8 mouse cellular contexts compared by ENCODE assay signal in the genomic region with DNA sequence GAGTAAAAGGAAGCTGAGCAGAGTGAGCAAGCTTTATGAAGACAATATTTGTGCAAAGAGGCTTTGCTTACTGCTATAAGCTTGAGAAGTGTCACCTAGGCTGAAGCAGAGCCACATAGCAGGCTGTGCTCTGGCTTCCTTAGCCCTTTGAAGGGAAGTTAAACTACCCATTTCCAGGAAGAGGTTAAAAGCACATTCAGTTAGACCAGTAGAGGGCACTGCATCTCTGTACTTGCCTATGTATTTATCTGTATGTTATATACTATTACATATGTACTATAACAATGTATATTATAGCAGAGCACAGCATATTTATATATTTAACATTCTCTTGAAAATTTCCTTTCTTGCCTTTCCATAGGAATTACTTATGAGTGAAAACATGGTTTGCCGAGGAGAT. TPM values are rescaled to one million over a fixed set of nuclear protein-coding genes. Genes with fewer than 3 reads are reported as not detected.
DNase-seq lines count a peak whose midpoint lies in the region; ATAC-seq lines count a peak whose summit lies in the region.

No protein-coding gene starts in this region.

- no peak overlapping the region for H3K9ac ChIP-seq in heart, embryonic 12.5 days

- H3K4me3 ChIP-seq in heart, embryonic 12.5 days = no peak overlapping the region

- H3K36me3 ChIP-seq in heart, embryonic 12.5 days = no peaks in the 10 kb centered on the region

- H3K9me3 ChIP-seq in heart, embryonic 12.5 days (replicated peaks) = no peaks in the 10 kb centered on the region

- H3K4me2 ChIP-seq in heart, embryonic 12.5 days = no peak overlapping the region

- ATAC-seq in heart, embryonic 12.5 days (ENCODE audit: insufficient number of reproducible peaks, low FRiP score) = no peak

- DNase-seq in frontal cortex, adult 2 months (ENCODE audit: extremely low spot score in 1 of 2, low spot score in 1 of 2) = peak; percentile 21 to 78
- DNase-seq in frontal cortex, postnatal 25 days (ENCODE audit: low spot score in 2 of 2) = no peak
- DNase-seq in right cerebral cortex, adult 18-20 months = peak; percentile 30
- DNase-seq in right cerebral cortex, postnatal 25 days = no peak
- peak; percentile 11 for DNase-seq in fibroblast of lung, adult 2 months (ENCODE audit: low read depth)
- peak; percentile 78 for DNase-seq in thymus, postnatal 14 days
- DNase-seq in kidney, postnatal 4 days = no peak

- H3K27me3 ChIP-seq in heart, embryonic 12.5 days (replicated peaks) = no peaks in the 10 kb centered on the region

- H3K27ac ChIP-seq in heart, embryonic 12.5 days (ENCODE audit: poor library complexity, severe bottlenecking) = no peak overlapping the region

- 91% methylated on average over 1 of the region's 1 CpGs for WGBS in heart, embryonic 12.5 days

- no peaks in the 10 kb centered on the region for H3K4me1 ChIP-seq in heart, embryonic 12.5 days (replicated peaks)

RNA-seq across cellular contexts. Expression of a gene that starts 54.4 kb away (rescaled TPM):
- 164 TPM in 2 replicates for polyA plus RNA-seq in frontal cortex, adult 2 months (2012; rRNA removed)
- 3.4 and 5.0 TPM in 2 replicates for polyA plus RNA-seq in heart, embryonic 12.5 days (2016; fragmentation: Nextera tagmentation; extraction: Ambion mirVana)

Comparison
In these comparisons a context has a peak if more than half of its experiments do, and no peak if none do; other contexts are left out.
1. DNase-seq: peak in frontal cortex, adult 2 months (2 of 2), right cerebral cortex, adult 18-20 months (single experiment), fibroblast of lung, adult 2 months (single experiment) and thymus, postnatal 14 days (single experiment); none in frontal cortex, postnatal 25 days (0 of 2), right cerebral cortex, postnatal 25 days (single experiment) and kidney, postnatal 4 days (0 of 2).
2. RNA of a gene that starts 54.4 kb away (polyA plus RNA-seq): 164 TPM in frontal cortex, adult 2 months; 3.4 to 5.0 TPM in heart, embryonic 12.5 days; every median in the first group is over 10 times any median in the second.